Mouse (Mus musculus): ENCODE measurements around the gene Lclat1. TPM values are rescaled to one million over a fixed set of nuclear protein-coding genes. Genes with fewer than 3 reads are reported as not detected.

Lclat1 gene
- total and polyA plus RNA-seq, 3 experiments = 6.3 to 9.6 (median 7.0) TPM

- H3K4me1 ChIP-seq (ENCODE audit: control insufficient read depth in 1 of 2, insufficient read depth in 2 of 2) = peaks cover 16 to 60% of the 10 kb centered on the region in 2 experiments
- H3K9ac ChIP-seq (ENCODE audit: insufficient read depth, low read depth) = no peak overlapping the region
- no peaks in the 10 kb centered on the region for H3K36me3 ChIP-seq (replicated peaks in 1 of 2; ENCODE audit: control insufficient read depth in 1 of 2, insufficient read depth in 1 of 2, low read length in 1 of 2)
- DNase-seq (ENCODE audit: extremely low read depth) = no peak
- no peak overlapping the region for H3K27ac ChIP-seq (ENCODE audit: insufficient read depth, low read depth)
- in situ Hi-C loops (cut with MboI; ENCODE audit: low pct_ligation_motif_present, low pct_unique_long_range_greater_than_20kb, low sequenced_read_pairs) = no loop called here
- no peaks in the 10 kb centered on the region for H3K9me3 ChIP-seq (replicated peaks; ENCODE audit: low read length)
- dilution Hi-C loops (cut with MboI; ENCODE audit: extremely low pct_ligation_motif_present, extremely low pct_unique_long_range_greater_than_20kb, low sequenced_read_pairs) = no loop called here
- no peaks in the 10 kb centered on the region for H3K27me3 ChIP-seq (replicated peaks)
- no peak for TF ChIP-seq KAT2A (IDR thresholded peaks at IDR 0.05; ENCODE audit: insufficient replicate concordance, low read length)
- no peak for TF ChIP-seq MAFK (IDR thresholded peaks at IDR 0.05; ENCODE audit: insufficient replicate concordance, low read length)
- TF ChIP-seq NELFE (IDR thresholded peaks at IDR 0.05; ENCODE audit: low read depth, low read length) = no peak
- no peak overlapping the region for H3K4me3 ChIP-seq (replicated peaks in 1 of 3; ENCODE audit: low read depth in 2 of 3, low read length in 2 of 3, poor library complexity in 1 of 3)
- no peaks in the 10 kb centered on the region for H3K79me2 ChIP-seq (replicated peaks; ENCODE audit: control insufficient read depth, extremely low read depth, insufficient read depth, poor library complexity, severe bottlenecking)
- no peak overlapping the region for H3K4me2 ChIP-seq (ENCODE audit: insufficient read depth, low read depth, poor library complexity, severe bottlenecking)
Observed at GRCm38 (mm10) chr17:73253291-73253969, 145.6 kb downstream of the Lclat1 start.

GRCm38 (mm10) chr17:73255801-73256200 lies 148.0 kb downstream of the Lclat1 start:
- DNase-seq (ENCODE audit: extremely low read depth) = no peak
- Histone ChIP-seq H3K36me3 (replicated peaks in 1 of 2; ENCODE audit: control insufficient read depth in 1 of 2, insufficient read depth in 1 of 2, low read length in 1 of 2) (no peaks in the 10 kb centered on the region), H3K9ac (ENCODE audit: insufficient read depth, low read depth) (no peak overlapping the region), H3K27ac (ENCODE audit: insufficient read depth, low read depth) (no peak overlapping the region), H3K27me3 (replicated peaks) (no peaks in the 10 kb centered on the region), H3K79me2 (replicated peaks; ENCODE audit: control insufficient read depth, extremely low read depth, insufficient read depth, poor library complexity, severe bottlenecking) (no peaks in the 10 kb centered on the region), H3K4me3 (replicated peaks in 1 of 3; ENCODE audit: low read depth in 2 of 3, low read length in 2 of 3, poor library complexity in 1 of 3) (no peak overlapping the region), H3K4me1 (ENCODE audit: control insufficient read depth in 1 of 2, insufficient read depth in 2 of 2) (peaks cover 10 to 42% of the 10 kb centered on the region in 2 experiments; a peak in 3 of 4 replicates), H3K9me3 (replicated peaks; ENCODE audit: low read length) (no peaks in the 10 kb centered on the region), H3K4me2 (ENCODE audit: insufficient read depth, low read depth, poor library complexity, severe bottlenecking) (no peak overlapping the region)
- dilution Hi-C loops (cut with MboI; ENCODE audit: extremely low pct_ligation_motif_present, extremely low pct_unique_long_range_greater_than_20kb, low sequenced_read_pairs) = no loop called here
- TF ChIP-seq ZNF384 (IDR thresholded peaks at IDR 0.05; ENCODE audit: low read depth, low read length) = no peak
- TF ChIP-seq POLR2A (IDR thresholded peaks at IDR 0.05; ENCODE audit: low read depth, low read length) = no peak
- no peak for TF ChIP-seq MAFK (IDR thresholded peaks at IDR 0.05; ENCODE audit: insufficient replicate concordance, low read length)
- TF ChIP-seq ZKSCAN1 (IDR thresholded peaks at IDR 0.05; ENCODE audit: borderline replicate concordance, low read depth, low read length) = no peak
- TF ChIP-seq NRF1 (IDR thresholded peaks at IDR 0.05; ENCODE audit: low read depth, low read length) = no peak
- no peak for TF ChIP-seq TCF12 (IDR thresholded peaks at IDR 0.05; ENCODE audit: low read depth, low read length)
- no peak for TF ChIP-seq E2F4 (IDR thresholded peaks at IDR 0.05; ENCODE audit: insufficient replicate concordance, low read depth, low read length)
- no peak for TF ChIP-seq MYC (IDR thresholded peaks at IDR 0.05; ENCODE audit: low read depth, low read length)
- no peak for TF ChIP-seq ZC3H11A (IDR thresholded peaks at IDR 0.05; ENCODE audit: low read depth, low read length)
- no peak for TF ChIP-seq RAD21 (IDR thresholded peaks at IDR 0.05; ENCODE audit: low read depth, low read length)
- no peak for TF ChIP-seq EP300 (IDR thresholded peaks at IDR 0.05; ENCODE audit: low read length)
- no peak for TF ChIP-seq HCFC1 (IDR thresholded peaks at IDR 0.05; ENCODE audit: low read depth, low read length)
- TF ChIP-seq BHLHE40 (IDR thresholded peaks at IDR 0.05; ENCODE audit: low read depth, low read length) = no peak
- no peak for TF ChIP-seq USF2 (conservative IDR thresholded peaks at IDR 0.05; ENCODE audit: low read depth, low read length)
- no peak for TF ChIP-seq JUN (IDR thresholded peaks at IDR 0.05; ENCODE audit: insufficient read depth, low read depth, low read length)
- no peak for TF ChIP-seq CTCF (conservative IDR thresholded peaks at IDR 0.05 in 1 of 2, IDR thresholded peaks at IDR 0.05 in 1 of 2; ENCODE audit: low read depth in 2 of 2, low read length in 2 of 2)
- no peak for TF ChIP-seq MAZ (IDR thresholded peaks at IDR 0.05; ENCODE audit: low read depth, low read length)
- no peak for TF ChIP-seq ETS1 (conservative IDR thresholded peaks at IDR 0.05; ENCODE audit: low read depth, low read length)
- TF ChIP-seq SIN3A (IDR thresholded peaks at IDR 0.05; ENCODE audit: low read length) = no peak
- in situ Hi-C loops (cut with MboI; ENCODE audit: low pct_ligation_motif_present, low pct_unique_long_range_greater_than_20kb, low sequenced_read_pairs) = no loop called here

Data from CH12.LX (cell line).